Mouse (Mus musculus): ENCODE results near the gene Mobp. TPM values are rescaled to one million over a fixed set of nuclear protein-coding genes. Genes with fewer than 3 reads are reported as not detected.

Gene Mobp
- polyA plus RNA-seq, 1 experiment from 2014 or later: not detected

- H3K36me3 ChIP-seq (ENCODE audit: inconsistent target): no peaks in the 10 kb centered on the region
- no peak overlapping the region for H3K27ac ChIP-seq
- 57% methylated on average over 5 of the region's 5 CpGs for WGBS (ENCODE audit: missing documents)
- no peak overlapping the region for H3K4me3 ChIP-seq (ENCODE audit: inconsistent target)
- H3K79me2 ChIP-seq (ENCODE audit: inconsistent target): no peaks in the 10 kb centered on the region
These were observed 21.8 kb downstream of the Mobp start for GRCm38 (mm10) chr9:120171295-120171694.

DNA sequence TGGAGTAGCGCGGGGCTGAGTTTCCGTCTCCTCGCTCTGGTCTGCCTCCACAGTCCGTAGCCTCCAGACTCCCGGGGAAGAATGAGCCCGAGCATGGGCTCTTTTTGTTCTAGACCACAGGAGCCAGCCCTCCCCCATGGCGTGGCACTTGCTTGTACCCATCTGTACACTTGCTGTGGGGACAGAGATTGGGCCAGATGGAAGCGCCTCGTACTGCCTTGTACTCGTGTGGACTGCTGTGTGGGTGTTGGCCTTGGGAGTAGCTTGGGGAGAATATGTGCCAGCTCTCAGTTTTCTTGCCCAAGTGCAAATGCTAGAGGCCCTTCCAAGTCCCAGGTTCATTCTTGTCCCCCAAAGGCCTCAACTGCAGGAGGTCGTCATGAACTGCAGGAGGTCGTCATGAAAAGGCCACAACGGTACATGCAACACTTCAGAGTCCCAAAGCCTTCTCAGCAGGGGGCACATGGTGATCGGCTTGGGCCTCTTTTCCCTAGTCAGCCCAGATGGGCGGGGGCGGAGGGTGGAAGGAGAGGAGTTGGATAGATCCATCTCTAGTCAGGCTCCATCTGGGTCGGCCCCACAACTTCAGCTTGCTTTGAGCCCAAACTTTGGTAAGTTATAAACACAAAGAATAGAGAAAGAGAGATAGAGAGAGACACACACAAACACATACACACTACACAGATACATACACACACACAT, 25.1 kb downstream of the Mobp start:
- 94% methylated on average over 14 of the region's 18 CpGs for WGBS (ENCODE audit: missing documents)
- H3K79me2 ChIP-seq (ENCODE audit: inconsistent target): no peaks in the 10 kb centered on the region
- no peaks in the 10 kb centered on the region for H3K36me3 ChIP-seq (ENCODE audit: inconsistent target)
- no peak overlapping the region for H3K27ac ChIP-seq
- H3K4me3 ChIP-seq (ENCODE audit: inconsistent target): no peak overlapping the region

- Histone ChIP-seq H3K36me3 (ENCODE audit: inconsistent target) (no peaks in the 10 kb centered on the region), H3K4me3 (ENCODE audit: inconsistent target) (no peak overlapping the region), H3K27ac (no peak overlapping the region), H3K79me2 (ENCODE audit: inconsistent target) (no peaks in the 10 kb centered on the region)
- WGBS (ENCODE audit: missing documents): 87% methylated on average over 10 of the region's 10 CpGs
These were observed 29.3 kb downstream of the Mobp start for GRCm38 (mm10) chr9:120178813-120179212.

GRCm38 (mm10) chr9:120184499-120184898, 35.0 kb downstream of the Mobp start:
- WGBS (ENCODE audit: missing documents): 36% methylated on average over 13 of the region's 13 CpGs
- H3K79me2 ChIP-seq (ENCODE audit: inconsistent target): no peaks in the 10 kb centered on the region
- H3K36me3 ChIP-seq (ENCODE audit: inconsistent target): no peaks in the 10 kb centered on the region
- H3K27ac ChIP-seq: no peak overlapping the region
- no peak overlapping the region for H3K4me3 ChIP-seq (ENCODE audit: inconsistent target)

DNA sequence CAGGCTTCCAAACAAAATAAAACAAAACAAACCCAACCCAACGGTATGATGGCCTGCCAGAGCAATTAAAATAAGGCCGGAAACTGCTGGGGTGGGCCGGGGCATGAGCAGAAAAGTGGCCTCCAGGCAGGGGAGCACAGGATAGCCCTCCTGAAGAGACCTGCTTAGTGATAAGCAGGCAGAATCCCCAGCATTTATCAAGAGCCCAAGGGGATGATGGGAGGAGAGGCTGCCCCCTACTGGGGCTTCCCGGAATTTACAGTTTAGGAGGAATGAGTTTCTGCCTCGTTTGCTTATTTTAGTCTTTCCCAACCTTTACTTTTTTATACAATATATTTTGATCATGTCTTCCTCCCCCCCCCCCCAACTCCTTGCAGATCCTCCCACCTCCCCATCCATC, 37.3 kb downstream of the Mobp start:
- Histone ChIP-seq H3K36me3 (ENCODE audit: inconsistent target) (no peaks in the 10 kb centered on the region), H3K4me3 (ENCODE audit: inconsistent target) (no peak overlapping the region), H3K79me2 (ENCODE audit: inconsistent target) (no peaks in the 10 kb centered on the region), H3K27ac (no peak overlapping the region)
- WGBS (ENCODE audit: missing documents): 70% methylated on average over 5 of the region's 5 CpGs

DNA sequence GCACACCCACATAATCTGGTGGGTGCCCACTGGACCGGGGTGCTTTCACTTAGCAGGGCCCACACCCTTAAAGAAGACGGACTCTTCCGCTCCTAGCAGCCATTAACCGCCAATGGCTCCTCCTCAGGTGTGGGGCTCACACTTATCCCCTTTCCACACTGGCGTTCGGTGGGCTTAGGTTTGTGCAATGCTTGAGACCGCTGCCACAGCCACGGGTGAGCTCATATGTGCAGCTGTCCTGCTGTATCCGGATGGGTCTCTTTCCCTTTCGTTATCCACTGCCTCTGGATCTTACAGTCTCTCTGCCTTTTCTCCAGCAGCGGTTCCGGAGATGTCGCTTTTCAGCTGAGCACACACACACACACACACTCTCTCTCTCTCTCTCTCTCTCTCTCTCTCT, 41.4 kb downstream of the Mobp start:
- H3K27ac ChIP-seq: no peak overlapping the region
- WGBS (ENCODE audit: missing documents): 29% methylated on average over 12 of the region's 13 CpGs
- no peaks in the 10 kb centered on the region for H3K36me3 ChIP-seq (ENCODE audit: inconsistent target)
- peak overlapping the region; percentile 7; the same call in 1 of the 2 replicates for H3K4me3 ChIP-seq (ENCODE audit: inconsistent target)
- no peaks in the 10 kb centered on the region for H3K79me2 ChIP-seq (ENCODE audit: inconsistent target)

DNA sequence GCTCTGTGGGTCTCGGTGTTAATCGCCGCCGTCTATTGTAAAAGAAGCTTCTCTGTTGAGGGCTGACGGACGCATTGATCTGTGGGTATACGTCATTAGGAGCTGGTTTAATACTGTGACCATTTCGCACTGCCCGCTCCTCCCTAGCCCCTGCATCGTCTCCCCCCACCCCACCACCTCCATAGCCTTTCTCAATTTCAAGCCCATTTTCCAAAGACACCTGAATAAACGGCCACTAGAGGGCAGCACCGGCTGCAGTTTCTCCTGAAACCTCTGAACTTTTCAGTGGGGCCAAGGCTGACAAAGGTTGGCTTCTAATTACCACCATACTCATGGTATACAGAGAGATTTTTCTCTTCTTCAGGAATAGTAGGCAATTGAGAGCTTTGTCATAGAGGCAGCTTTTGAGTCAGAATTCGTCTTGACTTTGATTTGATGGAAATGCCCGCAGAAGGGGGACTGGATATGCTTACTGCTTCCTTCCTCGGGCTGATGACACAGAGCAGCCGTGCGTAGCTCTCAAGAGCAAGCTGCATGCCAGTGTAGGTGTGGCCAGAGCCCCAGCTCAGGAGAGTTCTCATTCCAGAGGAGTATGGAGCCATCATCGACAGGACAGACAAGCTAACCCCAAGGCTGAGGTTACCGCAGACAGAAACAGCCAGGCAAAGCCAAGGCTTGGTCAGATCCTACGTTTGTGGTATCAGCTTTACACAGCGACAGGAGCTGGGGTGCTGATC, 42.0 kb downstream of the Mobp start:
- H3K27ac ChIP-seq: no peak overlapping the region
- H3K79me2 ChIP-seq (ENCODE audit: inconsistent target): no peaks in the 10 kb centered on the region
- 28% methylated on average over 21 of the region's 21 CpGs for WGBS (ENCODE audit: missing documents)
- peak overlapping the region; percentile 7; the same call in 1 of the 2 replicates for H3K4me3 ChIP-seq (ENCODE audit: inconsistent target)
- H3K36me3 ChIP-seq (ENCODE audit: inconsistent target): no peaks in the 10 kb centered on the region

DNA sequence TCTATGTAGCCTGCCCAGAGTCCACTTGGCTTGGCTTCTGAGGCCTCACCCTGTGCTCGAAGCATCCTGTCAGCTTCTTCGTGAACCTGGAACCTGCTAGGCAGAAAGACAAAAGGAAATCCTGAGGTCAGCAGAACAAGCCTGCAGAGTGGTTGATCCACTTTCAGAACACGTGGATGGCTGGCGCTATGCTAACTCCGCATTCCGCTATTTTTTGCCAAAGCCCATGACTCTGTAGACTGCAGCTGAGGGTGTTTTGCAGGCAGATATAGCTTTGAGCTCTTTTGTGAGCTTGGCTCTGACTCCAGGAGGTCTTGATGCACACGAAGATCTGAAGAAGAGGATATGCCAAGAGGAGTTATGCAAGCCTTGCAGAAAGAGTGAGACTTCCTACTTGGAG, 43.2 kb downstream of the Mobp start:
- 65% methylated on average over 7 of the region's 7 CpGs for WGBS (ENCODE audit: missing documents)
- Histone ChIP-seq H3K4me3 (ENCODE audit: inconsistent target) (no peak overlapping the region), H3K36me3 (ENCODE audit: inconsistent target) (no peaks in the 10 kb centered on the region), H3K79me2 (ENCODE audit: inconsistent target) (no peaks in the 10 kb centered on the region), H3K27ac (no peak overlapping the region)

GRCm38 (mm10) chr9:120200873-120201272, 51.4 kb downstream of the Mobp start:
- WGBS (ENCODE audit: missing documents): 64% methylated on average over 4 of the region's 4 CpGs
- Histone ChIP-seq H3K79me2 (ENCODE audit: inconsistent target) (no peaks in the 10 kb centered on the region), H3K4me3 (ENCODE audit: inconsistent target) (no peak overlapping the region), H3K27ac (no peak overlapping the region), H3K36me3 (ENCODE audit: inconsistent target) (no peaks in the 10 kb centered on the region)

DNA sequence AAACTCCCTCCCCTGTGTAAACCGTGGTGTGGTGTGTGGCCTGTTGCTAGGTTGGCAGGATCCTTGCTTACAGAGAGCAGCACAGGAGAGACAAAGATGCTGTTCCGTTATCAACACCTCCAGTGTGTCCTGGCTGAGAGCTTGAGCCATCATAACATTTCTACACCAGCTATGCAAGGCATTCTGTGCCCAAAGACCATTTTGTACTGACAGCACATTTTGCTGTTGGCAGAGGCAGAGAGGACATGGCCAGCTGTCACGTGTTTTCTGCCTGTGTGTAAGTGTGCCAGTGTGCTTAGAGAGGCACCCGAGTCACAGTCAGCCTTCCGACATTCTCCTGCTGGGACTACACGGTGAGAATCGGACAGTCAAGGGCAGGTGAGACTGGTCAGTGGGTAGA, 52.2 kb downstream of the Mobp start:
- 80% methylated on average over 7 of the region's 7 CpGs for WGBS (ENCODE audit: missing documents)
- no peaks in the 10 kb centered on the region for H3K36me3 ChIP-seq (ENCODE audit: inconsistent target)
- no peak overlapping the region for H3K4me3 ChIP-seq (ENCODE audit: inconsistent target)
- H3K27ac ChIP-seq: no peak overlapping the region
- H3K79me2 ChIP-seq (ENCODE audit: inconsistent target): no peaks in the 10 kb centered on the region

DNA sequence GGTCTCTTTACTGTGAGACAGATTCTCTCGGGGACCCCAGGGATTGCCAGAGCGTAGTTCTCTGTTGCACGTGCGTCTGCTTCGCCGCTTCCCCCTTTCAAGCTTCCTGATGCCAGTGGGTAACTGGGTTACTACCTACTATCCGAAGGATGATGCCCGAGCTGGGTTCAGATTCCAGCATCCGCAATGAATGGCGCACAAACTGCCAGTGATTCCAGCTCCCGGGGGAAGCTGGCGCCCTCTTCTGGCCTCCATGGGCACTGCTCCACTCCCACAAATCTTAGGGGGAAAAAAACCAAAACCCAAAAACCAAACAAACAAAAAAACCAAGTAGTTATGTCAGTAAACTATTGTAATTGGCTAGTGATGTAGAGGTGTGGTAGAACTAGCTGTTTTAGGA, 53.2 kb downstream of the Mobp start:
- H3K79me2 ChIP-seq (ENCODE audit: inconsistent target): no peaks in the 10 kb centered on the region
- no peaks in the 10 kb centered on the region for H3K36me3 ChIP-seq (ENCODE audit: inconsistent target)
- H3K27ac ChIP-seq: no peak overlapping the region
- WGBS (ENCODE audit: missing documents): 29% methylated on average over 12 of the region's 12 CpGs
- H3K4me3 ChIP-seq (ENCODE audit: inconsistent target): no peak overlapping the region

- WGBS (ENCODE audit: missing documents): 93% methylated on average over 10 of the region's 10 CpGs
- Histone ChIP-seq H3K36me3 (ENCODE audit: inconsistent target) (no peaks in the 10 kb centered on the region), H3K4me3 (ENCODE audit: inconsistent target) (no peak overlapping the region)
These were observed 54.4 kb downstream of the Mobp start for GRCm38 (mm10) chr9:120203936-120204335.

GRCm38 (mm10) chr9:120206897-120207296, 57.4 kb downstream of the Mobp start:
- no peak overlapping the region for H3K27ac ChIP-seq
- no peaks in the 10 kb centered on the region for H3K79me2 ChIP-seq (ENCODE audit: inconsistent target)
- 87% methylated on average over 17 of the region's 17 CpGs for WGBS (ENCODE audit: missing documents)
- no peaks in the 10 kb centered on the region for H3K36me3 ChIP-seq (ENCODE audit: inconsistent target)
- H3K4me3 ChIP-seq (ENCODE audit: inconsistent target): no peak overlapping the region

More at GRCm38 (mm10) chr9:120203936-120204335, 54.4 kb downstream of the Mobp start:
- Histone ChIP-seq H3K27ac (no peak overlapping the region), H3K79me2 (ENCODE audit: inconsistent target) (no peaks in the 10 kb centered on the region)

GRCm38 (mm10) chr9:120210068-120210467, 60.6 kb downstream of the Mobp start:
- WGBS (ENCODE audit: missing documents): 84% methylated on average over 4 of the region's 4 CpGs
- no peaks in the 10 kb centered on the region for H3K79me2 ChIP-seq (ENCODE audit: inconsistent target)

GRCm38 (mm10) chr9:120210865-120211264, 61.4 kb downstream of the Mobp start:
- Histone ChIP-seq H3K79me2 (ENCODE audit: inconsistent target) (no peaks in the 10 kb centered on the region), H3K36me3 (ENCODE audit: inconsistent target) (no peaks in the 10 kb centered on the region), H3K27ac (no peak overlapping the region), H3K4me3 (ENCODE audit: inconsistent target) (no peak overlapping the region)
- WGBS (ENCODE audit: missing documents): 84% methylated on average over 4 of the region's 4 CpGs

More at GRCm38 (mm10) chr9:120210068-120210467, 60.6 kb downstream of the Mobp start:
- no peaks in the 10 kb centered on the region for H3K36me3 ChIP-seq (ENCODE audit: inconsistent target)
- H3K4me3 ChIP-seq (ENCODE audit: inconsistent target): no peak overlapping the region
- no peak overlapping the region for H3K27ac ChIP-seq
